Mouse (Mus musculus): Measurements from ENCODE around the gene Mfsd5. TPM values are rescaled to one million over a fixed set of nuclear protein-coding genes. Genes with fewer than 3 reads are reported as not detected.

Mfsd5 gene
- polyA plus RNA-seq, 1 experiment from 2014 or later, result 29.0 TPM

GRCm38 (mm10) chr15:102295633-102296367 lies 16.5 kb downstream of the Mfsd5 start, which contains the start of gene Espl1:
TSS of gene Espl1 (plus strand) at chr15:102296266.
- H3K4me1 ChIP-seq (replicated peaks), result peaks cover 48% of the 10 kb centered on the region
- no peaks in the 10 kb centered on the region for H3K27me3 ChIP-seq
- peak; percentile 97 for ATAC-seq (ENCODE audit: low read depth)
- H3K4me3 ChIP-seq (replicated peaks), result peak within 1 kb of the TSS; percentile 86
- H3K9ac ChIP-seq, result peak within 1 kb of the TSS; percentile 87
- H3K4me2 ChIP-seq, result peak within 1 kb of the TSS; percentile 80
- H3K9me3 ChIP-seq (replicated peaks), result no peaks in the 10 kb centered on the region
- H3K36me3 ChIP-seq, result peaks cover 32% of the 10 kb centered on the region
- DNase-seq, result peak; percentile 90
- H3K27ac ChIP-seq, result peak within 1 kb of the TSS; percentile 75
- 6% methylated on average over 25 of the region's 25 CpGs for WGBS (ENCODE audit: insufficient replicate concordance)

GRCm38 (mm10) chr15:102296368-102297006 lies 17.2 kb downstream of the Mfsd5 start:
- no peaks in the 10 kb centered on the region for H3K27me3 ChIP-seq
- H3K4me1 ChIP-seq (replicated peaks), result peaks cover 48% of the 10 kb centered on the region
- H3K9ac ChIP-seq, result peak overlapping the region; percentile 87
- peak; percentile 45 for ATAC-seq (ENCODE audit: low read depth)
- peak overlapping the region; percentile 80 for H3K4me2 ChIP-seq
- 3% methylated on average over 24 of the region's 24 CpGs for WGBS (ENCODE audit: insufficient replicate concordance)
- H3K27ac ChIP-seq, result peak overlapping the region; percentile 75
- peaks cover 38% of the 10 kb centered on the region for H3K36me3 ChIP-seq
- DNase-seq, result no peak
- no peaks in the 10 kb centered on the region for H3K9me3 ChIP-seq (replicated peaks)
- peak overlapping the region; percentile 86 for H3K4me3 ChIP-seq (replicated peaks)

GRCm38 (mm10) chr15:102302542-102302941 lies 23.3 kb downstream of the Mfsd5 start:
- DNase-seq (no peak), ATAC-seq (ENCODE audit: low read depth) (no peak)
- H3K9me3 ChIP-seq (replicated peaks), result no peaks in the 10 kb centered on the region
- no peak overlapping the region for H3K4me3 ChIP-seq (replicated peaks)
- no peak overlapping the region for H3K4me2 ChIP-seq
- H3K27me3 ChIP-seq, result no peaks in the 10 kb centered on the region
- H3K27ac ChIP-seq, result no peak overlapping the region
- H3K36me3 ChIP-seq, result peaks cover 97% of the 10 kb centered on the region
- peaks cover 21% of the 10 kb centered on the region for H3K4me1 ChIP-seq (replicated peaks)
- no peak overlapping the region for H3K9ac ChIP-seq
- 87% methylated on average over 6 of the region's 6 CpGs for WGBS (ENCODE audit: insufficient replicate concordance)

GRCm38 (mm10) chr15:102308717-102309116 lies 29.5 kb downstream of the Mfsd5 start:
- no peak overlapping the region for H3K4me3 ChIP-seq (replicated peaks)
- H3K4me1 ChIP-seq (replicated peaks), result no peaks in the 10 kb centered on the region
- H3K4me2 ChIP-seq, result no peak overlapping the region
- ATAC-seq (ENCODE audit: low read depth) (no peak), DNase-seq (no peak)
- H3K27me3 ChIP-seq, result no peaks in the 10 kb centered on the region
- no peak overlapping the region for H3K9ac ChIP-seq
- WGBS (ENCODE audit: insufficient replicate concordance), result 83% methylated on average over 9 of the region's 9 CpGs
- H3K9me3 ChIP-seq (replicated peaks), result no peaks in the 10 kb centered on the region
- peaks cover 99% of the 10 kb centered on the region for H3K36me3 ChIP-seq
- no peak overlapping the region for H3K27ac ChIP-seq

GRCm38 (mm10) chr15:102310074-102310845 lies 31.0 kb downstream of the Mfsd5 start:
- no peak overlapping the region for H3K27ac ChIP-seq
- H3K36me3 ChIP-seq, result peaks cover 99% of the 10 kb centered on the region
- no peak for ATAC-seq (ENCODE audit: low read depth)
- H3K4me2 ChIP-seq, result no peak overlapping the region
- no peaks in the 10 kb centered on the region for H3K4me1 ChIP-seq (replicated peaks)
- 85% methylated on average over 10 of the region's 10 CpGs for WGBS (ENCODE audit: insufficient replicate concordance)
- no peak overlapping the region for H3K4me3 ChIP-seq (replicated peaks)
- no peak overlapping the region for H3K9ac ChIP-seq
- DNase-seq, result no peak
- H3K27me3 ChIP-seq, result no peaks in the 10 kb centered on the region
- no peaks in the 10 kb centered on the region for H3K9me3 ChIP-seq (replicated peaks)

- Histone ChIP-seq H3K27ac (no peak overlapping the region), H3K4me2 (no peak overlapping the region), H3K27me3 (no peaks in the 10 kb centered on the region), H3K9ac (no peak overlapping the region), H3K36me3 (peaks cover 99% of the 10 kb centered on the region), H3K4me1 (replicated peaks) (no peaks in the 10 kb centered on the region), H3K4me3 (replicated peaks) (no peak overlapping the region), H3K9me3 (replicated peaks) (no peaks in the 10 kb centered on the region)
- ATAC-seq (ENCODE audit: low read depth) (no peak), DNase-seq (no peak)
Measured at GRCm38 (mm10) chr15:102311489-102311888, 32.2 kb downstream of the Mfsd5 start.

- Histone ChIP-seq H3K4me1 (replicated peaks) (no peaks in the 10 kb centered on the region), H3K27me3 (no peaks in the 10 kb centered on the region), H3K9ac (no peak overlapping the region), H3K9me3 (replicated peaks) (no peaks in the 10 kb centered on the region), H3K36me3 (peaks cover 97% of the 10 kb centered on the region), H3K4me2 (no peak overlapping the region), H3K4me3 (replicated peaks) (no peak overlapping the region), H3K27ac (no peak overlapping the region)
- 91% methylated on average over 8 of the region's 8 CpGs for WGBS (ENCODE audit: insufficient replicate concordance)
- DNase-seq (no peak), ATAC-seq (ENCODE audit: low read depth) (no peak)
Measured at GRCm38 (mm10) chr15:102315292-102315691, 36.0 kb downstream of the Mfsd5 start.

GRCm38 (mm10) chr15:102316263-102316662 lies 37.0 kb downstream of the Mfsd5 start:
- Histone ChIP-seq H3K27me3 (no peaks in the 10 kb centered on the region), H3K4me3 (replicated peaks) (no peak overlapping the region), H3K9ac (no peak overlapping the region), H3K4me1 (replicated peaks) (no peaks in the 10 kb centered on the region), H3K36me3 (peaks cover 98% of the 10 kb centered on the region), H3K4me2 (no peak overlapping the region), H3K27ac (no peak overlapping the region), H3K9me3 (replicated peaks) (no peaks in the 10 kb centered on the region)
- no peak for DNase-seq
- 88% methylated on average over 6 of the region's 6 CpGs for whole genome bisulfite sequencing (ENCODE audit: insufficient replicate concordance)
- no peak for ATAC-seq (ENCODE audit: low read depth)

- H3K36me3 ChIP-seq, result peaks cover 67% of the 10 kb centered on the region
- H3K4me3 ChIP-seq (replicated peaks), result 0 out of 2 replicates have a peak overlapping the region, but pooled peaks have one; percentile 15
- no peaks in the 10 kb centered on the region for H3K27me3 ChIP-seq
- no peaks in the 10 kb centered on the region for H3K9me3 ChIP-seq (replicated peaks)
- H3K27ac ChIP-seq, result 0 out of 2 replicates have a peak overlapping the region, but pooled peaks have one; percentile 2
- ATAC-seq (ENCODE audit: low read depth), result no peak
- WGBS (ENCODE audit: insufficient replicate concordance), result 70% methylated on average over 12 of the region's 12 CpGs
- no peak overlapping the region for H3K9ac ChIP-seq
- peak overlapping the region; percentile 75 for H3K4me2 ChIP-seq
- H3K4me1 ChIP-seq (replicated peaks), result peaks cover 14% of the 10 kb centered on the region
- no peak for DNase-seq
Measured at GRCm38 (mm10) chr15:102324654-102325473, 45.6 kb downstream of the Mfsd5 start.

- H3K9ac ChIP-seq, result peak within 1 kb of the TSS; percentile 84
- peak within 1 kb of the TSS; percentile 68 for H3K27ac ChIP-seq
- peak within 1 kb of the TSS; percentile 79 for H3K4me3 ChIP-seq (replicated peaks)
- under 1% methylated on average over 40 of the region's 40 CpGs for WGBS (ENCODE audit: insufficient replicate concordance)
- H3K27me3 ChIP-seq, result no peaks in the 10 kb centered on the region
- peak within 1 kb of the TSS; percentile 75 for H3K4me2 ChIP-seq
- peaks cover 18% of the 10 kb centered on the region for H3K4me1 ChIP-seq (replicated peaks)
- H3K9me3 ChIP-seq (replicated peaks), result no peaks in the 10 kb centered on the region
- peak; percentile 80 for DNase-seq
- H3K36me3 ChIP-seq, result peaks cover 63% of the 10 kb centered on the region
- ATAC-seq (ENCODE audit: low read depth), result peak; percentile 92
Measured at GRCm38 (mm10) chr15:102326022-102326576, 46.8 kb downstream of the Mfsd5 start, which contains the start of gene Pfdn5. TSS of gene Pfdn5 (plus strand) at chr15:102326116.
